8 mouse cellular contexts compared by ENCODE assay signal in genomic region chr6:86473077-86473476, GRCm38 (mm10). TPM values are rescaled to one million over a fixed set of nuclear protein-coding genes. Genes with fewer than 3 reads are reported as not detected.
DNase-seq lines count a peak whose midpoint lies in the region; ATAC-seq and TF ChIP-seq lines count a peak whose summit lies in the region.

No protein-coding gene starts in this region.

- H3K9ac ChIP-seq in embryonic facial prominence, embryonic 15.5 days = peak overlapping the region; percentile 39
- peak overlapping the region; percentile 65 for H3K9ac ChIP-seq in kidney, embryonic 14.5 days (ENCODE audit: low read depth, low read length)
- H3K9ac ChIP-seq in neural tube, embryonic 12.5 days = peak overlapping the region; percentile 42

- peak; percentile 19 for DNase-seq in layer of hippocampus, adult 11-12 months (ENCODE audit: low spot score)
- no peak for DNase-seq in layer of hippocampus, adult 9-10 months (ENCODE audit: low spot score)
- DNase-seq in G1E (ENCODE audit: low spot score) = peak; percentile 21
- no peak for DNase-seq in spleen, postnatal 14 days (ENCODE audit: low spot score in 2 of 2)

- no peak for TF ChIP-seq CTCF in G1E (IDR thresholded peaks at IDR 0.05; ENCODE audit: low read depth, low read length)

- H3K27me3 ChIP-seq in G1E (ENCODE audit: insufficient read depth, low read length) = no peaks in the 10 kb centered on the region
- H3K27me3 ChIP-seq in embryonic facial prominence, embryonic 15.5 days = no peaks in the 10 kb centered on the region
- H3K27me3 ChIP-seq in kidney, embryonic 14.5 days (ENCODE audit: control insufficient read depth, insufficient read depth, low read length) = no peaks in the 10 kb centered on the region
- no peaks in the 10 kb centered on the region for H3K27me3 ChIP-seq in neural tube, embryonic 12.5 days (replicated peaks)

- peak overlapping the region; percentile 94 for H3K27ac ChIP-seq in embryonic facial prominence, embryonic 15.5 days (replicated peaks)
- peak overlapping the region; percentile 89 for H3K27ac ChIP-seq in kidney, embryonic 14.5 days (ENCODE audit: low read depth, low read length)
- peak overlapping the region; percentile 39 for H3K27ac ChIP-seq in neural tube, embryonic 12.5 days

- H3K4me2 ChIP-seq in embryonic facial prominence, embryonic 15.5 days (replicated peaks) = peak overlapping the region; percentile 61
- H3K4me2 ChIP-seq in kidney, embryonic 14.5 days (replicated peaks; ENCODE audit: low read depth, low read length) = peak overlapping the region; percentile 50
- H3K4me2 ChIP-seq in neural tube, embryonic 12.5 days (replicated peaks) = peak overlapping the region; percentile 72

- H3K36me3 ChIP-seq in G1E (replicated peaks) = peaks cover 51% of the 10 kb centered on the region
- peaks cover 16% of the 10 kb centered on the region for H3K36me3 ChIP-seq in embryonic facial prominence, embryonic 15.5 days
- no peaks in the 10 kb centered on the region; the same call in 1 of the 2 replicates for H3K36me3 ChIP-seq in kidney, embryonic 14.5 days (ENCODE audit: control insufficient read depth, insufficient read depth, low read length)
- H3K36me3 ChIP-seq in neural tube, embryonic 12.5 days = 0 out of 2 replicates have a peak, but pooled peaks cover 9% of the 10 kb centered on the region

- H3K9me3 ChIP-seq in G1E (replicated peaks) = no peaks in the 10 kb centered on the region
- no peaks in the 10 kb centered on the region for H3K9me3 ChIP-seq in embryonic facial prominence, embryonic 15.5 days (replicated peaks)
- no peaks in the 10 kb centered on the region for H3K9me3 ChIP-seq in kidney, embryonic 14.5 days (ENCODE audit: control insufficient read depth, low read length)
- no peaks in the 10 kb centered on the region for H3K9me3 ChIP-seq in neural tube, embryonic 12.5 days

- H3K4me1 ChIP-seq in G1E (ENCODE audit: insufficient read depth, low read depth, low read length) = peaks cover 39% of the 10 kb centered on the region
- H3K4me1 ChIP-seq in embryonic facial prominence, embryonic 15.5 days = peaks cover 18% of the 10 kb centered on the region
- peaks cover 11% of the 10 kb centered on the region; the same call in 1 of the 2 replicates for H3K4me1 ChIP-seq in kidney, embryonic 14.5 days (ENCODE audit: control insufficient read depth, insufficient read depth, low read length)
- peaks cover 12% of the 10 kb centered on the region for H3K4me1 ChIP-seq in neural tube, embryonic 12.5 days

- ATAC-seq in G1E (ENCODE audit: extremely low read depth, insufficient number of reproducible peaks, low FRiP score, poor library complexity, severe bottlenecking) = no peak
- no peak for ATAC-seq in embryonic facial prominence, embryonic 15.5 days (ENCODE audit: insufficient number of reproducible peaks, low FRiP score, low TSS enrichment, low read depth)
- peak; percentile 3; the same call in 1 of the 2 replicates for ATAC-seq in kidney, embryonic 14.5 days (ENCODE audit: low FRiP score, low TSS enrichment)
- ATAC-seq in neural tube, embryonic 12.5 days (ENCODE audit: low FRiP score, low read depth) = peak; percentile 11; the same call in 1 of the 2 replicates
- ATAC-seq in activated CD4-positive, CD25-positive, alpha-beta regulatory T cell, adult 4 months = no peak

- peak overlapping the region; percentile 69 for H3K4me3 ChIP-seq in G1E (ENCODE audit: low read depth, low read length)
- H3K4me3 ChIP-seq in embryonic facial prominence, embryonic 15.5 days (replicated peaks) = peak overlapping the region; percentile 46
- H3K4me3 ChIP-seq in kidney, embryonic 14.5 days (ENCODE audit: low read length) = peak overlapping the region; percentile 36
- peak overlapping the region; percentile 34 for H3K4me3 ChIP-seq in neural tube, embryonic 12.5 days

- 66% methylated on average over 7 of the region's 7 CpGs for WGBS in embryonic facial prominence, embryonic 15.5 days
- 68% methylated on average over 7 of the region's 7 CpGs for WGBS in kidney, embryonic 14.5 days
- 67% methylated on average over 7 of the region's 7 CpGs for WGBS in neural tube, embryonic 12.5 days

RNA-seq across cellular contexts. Expression of gene C87436, which starts 34.9 kb away (rescaled TPM):
- total RNA-seq in G1E (2014; fragmentation: Nextera tagmentation) (33.0 and 37.6 TPM in 2 replicates), G1E (2017) (22.3 and 23.2 TPM in 2 replicates)
- 4.4 and 7.0 TPM in 2 replicates for polyA plus RNA-seq in G1E (2012)
- 24.7 and 26.8 TPM in 2 replicates for polyA plus RNA-seq in embryonic facial prominence, embryonic 15.5 days (2015; fragmentation: Nextera tagmentation; extraction: Ambion mirVana)
- 23.3 and 23.5 TPM in 2 replicates for polyA plus RNA-seq in kidney, embryonic 14.5 days (2014; fragmentation: Nextera tagmentation; extraction: Ambion mirVana)
- polyA plus RNA-seq in neural tube, embryonic 12.5 days (2016; fragmentation: Nextera tagmentation; extraction: Ambion mirVana) = 25.1 and 27.8 TPM in 2 replicates
- 10 to 100 TPM; 25.1 to 26.1 TPM for polyA plus RNA-seq in activated CD4-positive, CD25-positive, alpha-beta regulatory T cell, adult 4 months (2017; shearing (Covaris generic))

RNA-seq across cellular contexts. Expression of gene Gm44790, which starts 46.6 kb away (rescaled TPM):
- not detected in 2 replicates for total RNA-seq in G1E (2014; fragmentation: Nextera tagmentation)
- 0.87 TPM in 1 of 2 replicates, not detected in the other for total RNA-seq in G1E (2017)
- polyA plus RNA-seq in G1E (2012) = 0.78 TPM in 1 of 2 replicates, not detected in the other
- not detected in 2 replicates for polyA plus RNA-seq in embryonic facial prominence, embryonic 15.5 days (2015; fragmentation: Nextera tagmentation; extraction: Ambion mirVana)
- not detected in 2 replicates for polyA plus RNA-seq in kidney, embryonic 14.5 days (2014; fragmentation: Nextera tagmentation; extraction: Ambion mirVana)
- 0.37 TPM in 1 of 2 replicates, not detected in the other for polyA plus RNA-seq in neural tube, embryonic 12.5 days (2016; fragmentation: Nextera tagmentation; extraction: Ambion mirVana)
- polyA plus RNA-seq in activated CD4-positive, CD25-positive, alpha-beta regulatory T cell, adult 4 months (2017; shearing (Covaris generic)) = not detected

RNA-seq across cellular contexts. Expression of gene Pcbp1, which starts 53.0 kb away (rescaled TPM):
- 190 and 191 TPM in 2 replicates for total RNA-seq in G1E (2014; fragmentation: Nextera tagmentation)
- 94.9 and 101 TPM in 2 replicates for total RNA-seq in G1E (2017)
- polyA plus RNA-seq in G1E (2012) = 1,039 and 1,367 TPM in 2 replicates
- 497 and 506 TPM in 2 replicates for polyA plus RNA-seq in embryonic facial prominence, embryonic 15.5 days (2015; fragmentation: Nextera tagmentation; extraction: Ambion mirVana)
- 475 and 492 TPM in 2 replicates for polyA plus RNA-seq in kidney, embryonic 14.5 days (2014; fragmentation: Nextera tagmentation; extraction: Ambion mirVana)
- 568 and 599 TPM in 2 replicates for polyA plus RNA-seq in neural tube, embryonic 12.5 days (2016; fragmentation: Nextera tagmentation; extraction: Ambion mirVana)
- polyA plus RNA-seq in activated CD4-positive, CD25-positive, alpha-beta regulatory T cell, adult 4 months (2017; shearing (Covaris generic)) = 10 to 100 TPM; 35.3 to 39.2 TPM

Comparison
In these comparisons a context has a peak if more than half of its experiments do, and no peak if none do; other contexts are left out.
1. DNase-seq: peak in layer of hippocampus, adult 11-12 months (single experiment) and G1E (single experiment); none in layer of hippocampus, adult 9-10 months (single experiment) and spleen, postnatal 14 days (0 of 2).
2. ATAC-seq: peak in kidney, embryonic 14.5 days (single experiment) and neural tube, embryonic 12.5 days (single experiment); none in G1E (single experiment), embryonic facial prominence, embryonic 15.5 days (single experiment) and activated CD4-positive, CD25-positive, alpha-beta regulatory T cell, adult 4 months (single experiment).
3. H3K27ac ChIP-seq: peak in every context shown above with its lines; median percentile 94 in embryonic facial prominence, embryonic 15.5 days; 89 in kidney, embryonic 14.5 days; 39 in neural tube, embryonic 12.5 days.
4. RNA of gene Pcbp1, which starts 53.0 kb away (polyA plus RNA-seq): 1,039 to 1,367 TPM in G1E, 568 to 599 TPM in neural tube, embryonic 12.5 days, 497 to 506 TPM in embryonic facial prominence, embryonic 15.5 days and 475 to 492 TPM in kidney, embryonic 14.5 days; 35.3 to 39.2 TPM in activated CD4-positive, CD25-positive, alpha-beta regulatory T cell, adult 4 months; every median in the first group is over 10 times any median in the second.
5. Peak in every context shown above with its lines, with median percentiles within 50 percentile points of each other: H3K4me3 ChIP-seq, H3K4me2 ChIP-seq and H3K9ac ChIP-seq.